Comparison of ENCODE assay signal across 17 mouse cellular contexts in genomic region chr9:99248304-99248703, GRCm38 (mm10). TPM values are rescaled to one million over a fixed set of nuclear protein-coding genes. Genes with fewer than 3 reads are reported as not detected.
DNase-seq lines count a peak whose midpoint lies in the region; ATAC-seq and TF ChIP-seq lines count a peak whose summit lies in the region.
"Had no signal": no experiment of that assay in that cellular context is flagged by ENCODE, and none has a peak within 500 bp of the region (broad histone marks: within the 10 kb centered on the region; RNA-seq: fewer than 3 reads in every experiment).

No protein-coding gene starts in this region.

- H3K27me3 ChIP-seq in forebrain, embryonic 14.5 days (replicated peaks; ENCODE audit: control insufficient read depth, insufficient read depth, low read length), result no peaks in the 10 kb centered on the region
- no peaks in the 10 kb centered on the region for H3K27me3 ChIP-seq in forebrain, embryonic 15.5 days
- H3K27me3 ChIP-seq in G1E (ENCODE audit: insufficient read depth, low read length), result no peaks in the 10 kb centered on the region
- H3K27me3 ChIP-seq in liver, embryonic 15.5 days, result no peaks in the 10 kb centered on the region
- H3K27me3 ChIP-seq in kidney, adult 2 months (replicated peaks; ENCODE audit: control insufficient read depth, insufficient read depth, low read length), result no peaks in the 10 kb centered on the region
- H3K27me3 ChIP-seq: lung, embryonic 15.5 days; stomach, embryonic 15.5 days had no signal

- no peak overlapping the region for H3K4me2 ChIP-seq in forebrain, embryonic 14.5 days (ENCODE audit: low read length)
- no peak overlapping the region for H3K4me2 ChIP-seq in forebrain, embryonic 15.5 days (replicated peaks)
- H3K4me2 ChIP-seq in liver, embryonic 15.5 days, result no peak overlapping the region; the same call in 1 of the 2 replicates
- H3K4me2 ChIP-seq: lung, embryonic 15.5 days; stomach, embryonic 15.5 days had no signal

- no peak overlapping the region for H3K4me3 ChIP-seq in forebrain, embryonic 14.5 days (ENCODE audit: low read depth, low read length)
- no peak overlapping the region for H3K4me3 ChIP-seq in forebrain, embryonic 15.5 days
- peak overlapping the region; percentile 38; the same call in 1 of the 2 replicates for H3K4me3 ChIP-seq in G1E (ENCODE audit: low read depth, low read length)
- H3K4me3 ChIP-seq in liver, embryonic 15.5 days (replicated peaks), result no peak overlapping the region
- H3K4me3 ChIP-seq in kidney, adult 2 months (ENCODE audit: insufficient read depth, low read depth, low read length), result no peak overlapping the region
- H3K4me3 ChIP-seq: lung, embryonic 15.5 days; stomach, embryonic 15.5 days had no signal

- no peak overlapping the region for H3K9ac ChIP-seq in forebrain, embryonic 14.5 days (ENCODE audit: low read length)
- H3K9ac ChIP-seq in forebrain, embryonic 15.5 days (replicated peaks), result no peak overlapping the region
- H3K9ac ChIP-seq in liver, embryonic 15.5 days, result no peak overlapping the region
- H3K9ac ChIP-seq: lung, embryonic 15.5 days; stomach, embryonic 15.5 days had no signal

- WGBS in forebrain, embryonic 14.5 days, result 56% methylated on average over 8 of the region's 8 CpGs
- WGBS in forebrain, embryonic 15.5 days, result 55% methylated on average over 8 of the region's 8 CpGs
- 47% methylated on average over 8 of the region's 8 CpGs for WGBS in liver, embryonic 15.5 days (ENCODE audit: insufficient replicate concordance)
- 61% methylated on average over 8 of the region's 8 CpGs for WGBS in kidney, adult 2 months

- H3K27ac ChIP-seq in forebrain, embryonic 14.5 days (ENCODE audit: low read depth, low read length), result no peak overlapping the region
- H3K27ac ChIP-seq in forebrain, embryonic 15.5 days (replicated peaks), result no peak overlapping the region
- no peak overlapping the region for H3K27ac ChIP-seq in liver, embryonic 15.5 days (replicated peaks)
- H3K27ac ChIP-seq in kidney, adult 2 months (ENCODE audit: insufficient read depth, low read depth, low read length), result no peak overlapping the region
- H3K27ac ChIP-seq: lung, embryonic 15.5 days; stomach, embryonic 15.5 days had no signal

- intact Hi-C loops in left cerebral cortex, postnatal 10 days (cut with DNase I), result loop anchor here (10.0 kb wide), 1 partner anchor 634 kb away; no protein-coding TSS in a partner anchor

- TF ChIP-seq CTCF in G1E (IDR thresholded peaks at IDR 0.05; ENCODE audit: low read depth, low read length), result no peak
- TF ChIP-seq CTCF in kidney, adult 2 months (conservative IDR thresholded peaks at IDR 0.05; ENCODE audit: insufficient read depth, insufficient read length, low read depth, low read length), result no peak

- DNase-seq in forebrain, embryonic 14.5 days (ENCODE audit: low spot score), result peak; percentile 51
- peak; percentile 68 for DNase-seq in G1E (ENCODE audit: low spot score)
- DNase-seq in c-Kit-negative CD71-positive TER-119-positive erythroid progenitor cells, embryonic 14.5 days (ENCODE audit: low read depth, low spot score), result peak; percentile 47
- DNase-seq in kidney, adult 2 months, result no peak
- DNase-seq in left cerebral cortex, postnatal 10 days (ENCODE audit: extremely low spot score in 1 of 2, low spot score in 2 of 2), result no peak
- DNase-seq: cerebellum, adult 9-10 months; heart, postnatal 4 days had no signal

- H3K36me3 ChIP-seq in forebrain, embryonic 14.5 days (ENCODE audit: control insufficient read depth, insufficient read depth, low read length), result peaks cover 24% of the 10 kb centered on the region; the same call in 1 of the 2 replicates
- H3K36me3 ChIP-seq in forebrain, embryonic 15.5 days, result no peaks in the 10 kb centered on the region
- peaks cover 64% of the 10 kb centered on the region for H3K36me3 ChIP-seq in G1E (replicated peaks)
- H3K36me3 ChIP-seq in liver, embryonic 15.5 days (replicated peaks), result peaks cover 46% of the 10 kb centered on the region
- no peaks in the 10 kb centered on the region for H3K36me3 ChIP-seq in kidney, adult 2 months (ENCODE audit: control insufficient read depth, insufficient read depth, low read length)
- H3K36me3 ChIP-seq: stomach, embryonic 15.5 days had no signal

- no peak for ATAC-seq in forebrain, embryonic 14.5 days
- ATAC-seq in forebrain, embryonic 15.5 days (replicated peaks), result no peak
- ATAC-seq in G1E (ENCODE audit: extremely low read depth, insufficient number of reproducible peaks, low FRiP score, poor library complexity, severe bottlenecking), result peak; percentile 71
- ATAC-seq in liver, embryonic 15.5 days (ENCODE audit: insufficient read depth), result peak; percentile 29; the same call in 1 of the 2 replicates
- no peak for ATAC-seq in inflammation-experienced regulatory T-cells, adult 6 months

- no peak for TF ChIP-seq POLR2A in kidney, adult 2 months (IDR thresholded peaks at IDR 0.05; ENCODE audit: low read depth, low read length)

- H3K9me3 ChIP-seq in forebrain, embryonic 14.5 days (replicated peaks; ENCODE audit: control insufficient read depth, low read length), result no peaks in the 10 kb centered on the region
- H3K9me3 ChIP-seq in forebrain, embryonic 15.5 days, result no peaks in the 10 kb centered on the region
- H3K9me3 ChIP-seq in G1E (replicated peaks), result no peaks in the 10 kb centered on the region
- H3K9me3 ChIP-seq in liver, embryonic 15.5 days (replicated peaks), result no peaks in the 10 kb centered on the region
- H3K9me3 ChIP-seq: lung, embryonic 15.5 days; stomach, embryonic 15.5 days had no signal

- no peaks in the 10 kb centered on the region; the same call in 1 of the 2 replicates for H3K4me1 ChIP-seq in forebrain, embryonic 14.5 days (ENCODE audit: control insufficient read depth, insufficient read depth, low read length)
- peaks cover 32% of the 10 kb centered on the region for H3K4me1 ChIP-seq in forebrain, embryonic 15.5 days
- peaks cover 76% of the 10 kb centered on the region for H3K4me1 ChIP-seq in G1E (ENCODE audit: insufficient read depth, low read depth, low read length)
- H3K4me1 ChIP-seq in liver, embryonic 15.5 days (replicated peaks), result peaks cover 75% of the 10 kb centered on the region
- no peaks in the 10 kb centered on the region; the same call in 1 of the 2 replicates for H3K4me1 ChIP-seq in kidney, adult 2 months (ENCODE audit: control insufficient read depth, insufficient read depth, low read length)
- H3K4me1 ChIP-seq: lung, embryonic 15.5 days; stomach, embryonic 15.5 days had no signal

RNA-seq across cellular contexts. Expression of gene Cep70, which starts 5.1 kb away (rescaled TPM):
- 65.1 and 78.1 TPM in 2 replicates for polyA plus RNA-seq in forebrain, embryonic 14.5 days (2014; fragmentation: Nextera tagmentation; extraction: Ambion mirVana)
- polyA plus RNA-seq in forebrain, embryonic 15.5 days (2015; fragmentation: Nextera tagmentation; extraction: Ambion mirVana), result 77.7 and 78.8 TPM in 2 replicates
- total RNA-seq in G1E (2014; fragmentation: Nextera tagmentation) (126 and 147 TPM in 2 replicates), G1E (2017) (36.4 and 45.5 TPM in 2 replicates)
- 2.3 and 4.2 TPM in 2 replicates for polyA plus RNA-seq in G1E (2012)
- 21.1 and 25.0 TPM in 2 replicates for polyA plus RNA-seq in liver, embryonic 15.5 days (2015; fragmentation: Nextera tagmentation; extraction: Ambion mirVana)
- polyA plus RNA-seq in inflammation-experienced regulatory T-cells, adult 6 months (2017; shearing (Covaris generic)), result 10 to 100 TPM; 19.6 to 29.6 (median 20.3) TPM
- 1.4 and 2.2 TPM in 2 replicates for polyA plus RNA-seq in kidney, adult 2 months (2012; rRNA removed)
- 10 to 100 TPM; 15.4 to 17.2 TPM for total RNA-seq in left cerebral cortex, postnatal 10 days (2021)

RNA-seq across cellular contexts. Expression of gene Faiml, which starts 11.3 kb away (rescaled TPM):
- not detected in 2 replicates for polyA plus RNA-seq in forebrain, embryonic 14.5 days (2014; fragmentation: Nextera tagmentation; extraction: Ambion mirVana)
- polyA plus RNA-seq in forebrain, embryonic 15.5 days (2015; fragmentation: Nextera tagmentation; extraction: Ambion mirVana), result not detected in 2 replicates
- total RNA-seq in G1E (2014; fragmentation: Nextera tagmentation) (not detected in 2 replicates), G1E (2017) (0.35 TPM in 1 of 2 replicates, not detected in the other)
- polyA plus RNA-seq in G1E (2012), result not detected in 2 replicates
- not detected in 2 replicates for polyA plus RNA-seq in liver, embryonic 15.5 days (2015; fragmentation: Nextera tagmentation; extraction: Ambion mirVana)
- not detected for polyA plus RNA-seq in inflammation-experienced regulatory T-cells, adult 6 months (2017; shearing (Covaris generic))
- not detected in 2 replicates for polyA plus RNA-seq in kidney, adult 2 months (2012; rRNA removed)
- total RNA-seq in left cerebral cortex, postnatal 10 days (2021), result not detected
- total RNA-seq: gastrocnemius, adult 8-10 months; heart, postnatal 4 days; layer of hippocampus, postnatal 25 days; monocyte, adult 5-6 weeks had no signal
- polyA plus RNA-seq: kidney, embryonic 14.5 days; lung, embryonic 15.5 days; stomach, embryonic 15.5 days; urinary bladder, adult 2 months had no signal

Comparison
In these comparisons a context has a peak if more than half of its experiments do, and no peak if none do; other contexts are left out.
1. ATAC-seq: peak in G1E (single experiment) and liver, embryonic 15.5 days (single experiment); none in forebrain, embryonic 14.5 days (single experiment), forebrain, embryonic 15.5 days (single experiment) and inflammation-experienced regulatory T-cells, adult 6 months (single experiment).
2. DNase-seq: peak in forebrain, embryonic 14.5 days (single experiment), G1E (single experiment) and c-Kit-negative CD71-positive TER-119-positive erythroid progenitor cells, embryonic 14.5 days (single experiment); none in kidney, adult 2 months (single experiment) and left cerebral cortex, postnatal 10 days (0 of 2).